Mouse (Mus musculus) hindbrain, embryonic 11.5 days (tissue): ENCODE results near the gene Pld4. TPM values are rescaled to one million over a fixed set of nuclear protein-coding genes. Genes with fewer than 3 reads are reported as not detected.

Experiments
- ATAC-seq: fragments of 200-750 bp; cut with Nextera tagmentation; 2 replicates; pipeline ENCODE4 v1.8.0; 2017; ENCODE audit warnings: mild to moderate bottlenecking, moderate TSS enrichment, moderate library complexity; ENCODE audit not compliant: low FRiP score
- DNase-seq: peaks from one replicate; pipeline ENCODE4 v3.0.0-alpha.2; 2015; ENCODE audit warnings: low spot score
- H3K27ac ChIP-seq: fragments of 300-500 bp; sonication (generic); 2 replicates; pipeline ENCODE4 v1.5.1; 2014; ENCODE audit warnings: mild to moderate bottlenecking, low read depth, low read length
- H3K27me3 ChIP-seq: fragments of 300-500 bp; sonication (generic); 2 replicates; pipeline ENCODE4 v1.6.1; 2014; ENCODE audit warnings: mild to moderate bottlenecking, low read length, moderate library complexity, mixed read lengths; ENCODE audit not compliant: control insufficient read depth, insufficient read depth
- H3K36me3 ChIP-seq: fragments of 300-500 bp; sonication (generic); 2 replicates; pipeline ENCODE4 v1.6.1; 2014; ENCODE audit warnings: mild to moderate bottlenecking, low read length, moderate library complexity, mixed read lengths; ENCODE audit not compliant: control insufficient read depth, insufficient read depth
- H3K4me1 ChIP-seq: fragments of 300-500 bp; sonication (generic); replicated peaks from 2 replicates; pipeline ENCODE4 v1.6.1; 2014; ENCODE audit warnings: low read length, mixed read lengths; ENCODE audit not compliant: control insufficient read depth, insufficient read depth
- H3K4me2 ChIP-seq: fragments of 300-500 bp; sonication (generic); replicated peaks from 2 replicates; pipeline ENCODE4 v1.6.1; 2014; ENCODE audit warnings: mild to moderate bottlenecking, low read depth, low read length
- H3K4me3 ChIP-seq: fragments of 300-500 bp; sonication (generic); 2 replicates; pipeline ENCODE4 v1.5.1; 2014; ENCODE audit warnings: low read depth, low read length
- H3K9ac ChIP-seq: fragments of 300-500 bp; sonication (generic); 2 replicates; pipeline ENCODE4 v1.6.1; 2014; ENCODE audit warnings: low read depth, low read length
- H3K9me3 ChIP-seq: fragments of 300-500 bp; sonication (generic); 2 replicates; pipeline ENCODE4 v1.6.1; 2016; ENCODE audit warnings: low read length; ENCODE audit not compliant: control insufficient read depth
- WGBS: fragments of 180-500 bp; shearing (Covaris S2); extraction: QIAGEN DNeasy Blood & Tissue Kit; methylation state at CpG from one replicate; pipeline ENCODE4 v1.1.7; 2014; 5-methylcytosine and 5-hydroxymethylcytosine counted together
- polyA plus RNA-seq: library from polyadenylated mRNA; unstranded; fragments of >200 nt; fragmentation: Nextera tagmentation; extraction: Ambion mirVana; gene quantifications from 2 replicates; pipeline ENCODE4 v1.2.1, GENCODE M21; 2014

Gene Pld4
- polyA plus RNA-seq, 1 experiment from 2014 or later: 6.2 TPM

GRCm38 (mm10) chr12:112793601-112794355 lies 33.3 kb downstream of the Pld4 start:
- H3K9me3 ChIP-seq: no peaks in the 10 kb centered on the region
- DNase-seq (no peak), ATAC-seq (no peak)
- H3K36me3 ChIP-seq: no peaks in the 10 kb centered on the region
- no peak overlapping the region for H3K4me3 ChIP-seq
- H3K27ac ChIP-seq: no peak overlapping the region
- no peak overlapping the region for H3K9ac ChIP-seq
- H3K4me1 ChIP-seq: no peaks in the 10 kb centered on the region
- WGBS: 83% methylated on average over 13 of the region's 13 CpGs
- no peaks in the 10 kb centered on the region for H3K27me3 ChIP-seq
- no peak overlapping the region for H3K4me2 ChIP-seq

GRCm38 (mm10) chr12:112794356-112794816 lies 33.9 kb downstream of the Pld4 start:
- 38% methylated on average over 7 of the region's 7 CpGs for WGBS
- H3K9me3 ChIP-seq: no peaks in the 10 kb centered on the region
- no peak overlapping the region for H3K4me2 ChIP-seq
- no peak overlapping the region for H3K27ac ChIP-seq
- no peak overlapping the region for H3K9ac ChIP-seq
- no peaks in the 10 kb centered on the region for H3K4me1 ChIP-seq
- no peaks in the 10 kb centered on the region for H3K36me3 ChIP-seq
- DNase-seq (no peak), ATAC-seq (no peak)
- no peaks in the 10 kb centered on the region for H3K27me3 ChIP-seq
- no peak overlapping the region for H3K4me3 ChIP-seq

GRCm38 (mm10) chr12:112794998-112795397 lies 34.5 kb downstream of the Pld4 start:
- H3K36me3 ChIP-seq: no peaks in the 10 kb centered on the region
- H3K9me3 ChIP-seq: no peaks in the 10 kb centered on the region
- 88% methylated on average over 5 of the region's 5 CpGs for WGBS
- H3K27me3 ChIP-seq: no peaks in the 10 kb centered on the region
- H3K9ac ChIP-seq: no peak overlapping the region
- no peak overlapping the region for H3K27ac ChIP-seq
- no peak for ATAC-seq
- H3K4me2 ChIP-seq: no peak overlapping the region
- no peak for DNase-seq
- no peak overlapping the region for H3K4me3 ChIP-seq
- no peaks in the 10 kb centered on the region for H3K4me1 ChIP-seq

GRCm38 (mm10) chr12:112795466-112796104 lies 35.1 kb downstream of the Pld4 start:
- H3K4me1 ChIP-seq: no peaks in the 10 kb centered on the region
- DNase-seq: no peak
- H3K9ac ChIP-seq: no peak overlapping the region
- no peaks in the 10 kb centered on the region for H3K9me3 ChIP-seq
- 67% methylated on average over 15 of the region's 18 CpGs for WGBS
- no peaks in the 10 kb centered on the region for H3K36me3 ChIP-seq
- no peak overlapping the region for H3K4me2 ChIP-seq
- peaks cover under 1% of the 10 kb centered on the region for H3K27me3 ChIP-seq
- no peak overlapping the region for H3K27ac ChIP-seq
- no peak overlapping the region for H3K4me3 ChIP-seq
- no peak for ATAC-seq

GRCm38 (mm10) chr12:112796551-112797510 lies 36.4 kb downstream of the Pld4 start:
- 48% methylated on average over 17 of the region's 17 CpGs for WGBS
- DNase-seq (no peak), ATAC-seq (no peak)
- H3K36me3 ChIP-seq: no peaks in the 10 kb centered on the region
- H3K9me3 ChIP-seq: no peaks in the 10 kb centered on the region
- H3K9ac ChIP-seq: no peak overlapping the region
- no peak overlapping the region for H3K4me2 ChIP-seq
- 0 out of 2 replicates have a peak, but pooled peaks cover 2% of the 10 kb centered on the region for H3K4me1 ChIP-seq
- H3K27ac ChIP-seq: no peak overlapping the region
- H3K27me3 ChIP-seq: peaks cover 13% of the 10 kb centered on the region
- H3K4me3 ChIP-seq: no peak overlapping the region

- Histone ChIP-seq H3K27me3 (peaks cover 18% of the 10 kb centered on the region), H3K4me1 (0 out of 2 replicates have a peak, but pooled peaks cover 3% of the 10 kb centered on the region), H3K4me3 (no peak overlapping the region), H3K9ac (no peak overlapping the region), H3K9me3 (no peaks in the 10 kb centered on the region), H3K27ac (no peak overlapping the region), H3K4me2 (no peak overlapping the region), H3K36me3 (no peaks in the 10 kb centered on the region)
- ATAC-seq (no peak), DNase-seq (no peak)
- WGBS: 69% methylated on average over 15 of the region's 15 CpGs
Observed at GRCm38 (mm10) chr12:112797672-112798331, 37.3 kb downstream of the Pld4 start.

GRCm38 (mm10) chr12:112798332-112798681 lies 37.9 kb downstream of the Pld4 start:
- Histone ChIP-seq H3K27me3 (peaks cover 18% of the 10 kb centered on the region), H3K9me3 (no peaks in the 10 kb centered on the region), H3K9ac (no peak overlapping the region), H3K4me2 (no peak overlapping the region), H3K4me3 (no peak overlapping the region), H3K4me1 (0 out of 2 replicates have a peak, but pooled peaks cover 3% of the 10 kb centered on the region), H3K36me3 (no peaks in the 10 kb centered on the region), H3K27ac (no peak overlapping the region)
- ATAC-seq (no peak), DNase-seq (no peak)
- 49% methylated on average over 5 of the region's 5 CpGs for WGBS

GRCm38 (mm10) chr12:112798716-112799115 lies 38.3 kb downstream of the Pld4 start:
- Histone ChIP-seq H3K36me3 (no peaks in the 10 kb centered on the region), H3K4me1 (0 out of 2 replicates have a peak, but pooled peaks cover 3% of the 10 kb centered on the region), H3K9me3 (no peaks in the 10 kb centered on the region), H3K4me2 (no peak overlapping the region), H3K4me3 (no peak overlapping the region), H3K27me3 (peaks cover 18% of the 10 kb centered on the region), H3K27ac (no peak overlapping the region), H3K9ac (no peak overlapping the region)
- DNase-seq: no peak
- WGBS: 75% methylated on average over 5 of the region's 5 CpGs
- ATAC-seq: no peak
